9 mouse cellular contexts compared by ENCODE assay signal in the genomic region with DNA sequence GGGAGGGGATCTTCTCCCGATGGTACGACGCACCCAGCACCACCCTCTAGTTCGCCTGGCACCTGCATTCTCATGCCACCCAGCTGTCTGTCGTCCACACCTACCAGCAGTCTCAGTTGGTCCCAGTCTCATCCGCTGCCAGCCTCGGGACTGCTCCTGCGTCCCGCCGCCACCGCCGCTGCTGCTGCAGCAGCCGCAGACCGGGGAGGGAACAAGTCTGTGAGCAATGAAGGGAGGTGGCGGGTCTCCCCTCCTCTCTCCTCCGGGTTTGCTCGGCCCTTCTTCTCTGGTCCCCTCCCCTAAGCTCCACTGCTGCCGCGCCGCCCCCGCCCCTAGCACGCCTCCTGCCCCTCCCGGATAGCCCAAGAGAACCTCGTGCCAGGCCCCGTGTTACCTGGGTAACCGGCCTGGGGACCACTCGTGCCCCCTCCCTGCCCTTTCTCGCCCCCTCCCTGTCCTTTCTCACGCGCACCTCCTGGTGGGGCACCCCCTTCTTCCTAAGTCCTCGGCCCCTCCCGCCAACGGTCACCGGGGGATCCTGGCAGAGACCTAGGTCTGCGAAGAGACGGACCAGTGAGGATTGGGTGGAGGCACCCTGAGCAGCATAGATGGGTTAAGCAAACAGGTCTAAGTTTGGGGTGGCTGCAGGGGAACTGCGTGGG. TPM values are rescaled to one million over a fixed set of nuclear protein-coding genes. Genes with fewer than 3 reads are reported as not detected.
A peak's percentile ranks its signal among the peaks of the same experiment; 100 is the strongest.
DNase-seq lines count a peak whose midpoint lies in the region; ATAC-seq and TF ChIP-seq lines count a peak whose summit lies in the region.
"Had no signal": no experiment of that assay in that cellular context is flagged by ENCODE, and none has a peak within 500 bp of the region (broad histone marks: within the 10 kb centered on the region; RNA-seq: fewer than 3 reads in every experiment).

Gm42742 (minus strand) TSS at position 197 of the 662 bp plus-strand sequence.
Prrt2 (minus strand) TSS at position 311 of the 662 bp plus-strand sequence.

- TF ChIP-seq CTCF in gastrocnemius, adult 2 months (IDR thresholded peaks at IDR 0.05): no peak

- ATAC-seq in forebrain, embryonic 15.5 days (replicated peaks): peak; percentile 9
- no peak for ATAC-seq in hindbrain, embryonic 13.5 days (ENCODE audit: low FRiP score)
- ATAC-seq in megakaryocyte progenitor cell, adult 5-6 weeks (replicated peaks; ENCODE audit: poor library complexity): peak; percentile 5
- ATAC-seq in stomach, embryonic 14.5 days (ENCODE audit: insufficient number of reproducible peaks, insufficient read depth, low FRiP score, low read depth): peak; percentile 15; the same call in 1 of the 2 replicates

- intact Hi-C loops in gastrocnemius, adult 2 months (cut with DNase I): loop anchor here (10.0 kb wide), 1 partner anchor 266 kb away; the partner anchor contains the start of gene Mapk3
- intact Hi-C loops in left cerebral cortex, postnatal 10 days (cut with DNase I): loop anchor here (5.0 kb wide), 1 partner anchor 81 kb away; no protein-coding TSS in a partner anchor

- peaks cover 25% of the 10 kb centered on the region for H3K36me3 ChIP-seq in forebrain, embryonic 15.5 days
- peaks cover 28% of the 10 kb centered on the region for H3K36me3 ChIP-seq in hindbrain, embryonic 13.5 days
- H3K36me3 ChIP-seq in stomach, embryonic 14.5 days (ENCODE audit: control insufficient read depth, insufficient read depth, low read length): peaks cover 30% of the 10 kb centered on the region

- peak within 1 kb of the TSS; percentile 87 for H3K4me2 ChIP-seq in forebrain, embryonic 15.5 days (replicated peaks)
- peak within 1 kb of the TSS; percentile 98 for H3K4me2 ChIP-seq in hindbrain, embryonic 13.5 days
- peak within 1 kb of the TSS; percentile 87 for H3K4me2 ChIP-seq in stomach, embryonic 14.5 days (replicated peaks; ENCODE audit: low read depth, low read length)

- H3K27me3 ChIP-seq in forebrain, embryonic 15.5 days: no peaks in the 10 kb centered on the region
- no peaks in the 10 kb centered on the region for H3K27me3 ChIP-seq in hindbrain, embryonic 13.5 days
- H3K27me3 ChIP-seq in stomach, embryonic 14.5 days (ENCODE audit: control insufficient read depth, insufficient read depth, low read length): no peaks in the 10 kb centered on the region

- 2% methylated on average over 34 of the region's 37 CpGs for WGBS in forebrain, embryonic 15.5 days
- under 1% methylated on average over 37 of the region's 37 CpGs for WGBS in hindbrain, embryonic 13.5 days
- whole genome bisulfite sequencing in stomach, embryonic 14.5 days: under 1% methylated on average over 37 of the region's 37 CpGs

- peak within 1 kb of the TSS; percentile 67 for H3K27ac ChIP-seq in gastrocnemius, adult 2 months
- peak within 1 kb of the TSS; percentile 90 for H3K27ac ChIP-seq in forebrain, embryonic 15.5 days (replicated peaks)
- H3K27ac ChIP-seq in hindbrain, embryonic 13.5 days: peak within 1 kb of the TSS; percentile 100
- H3K27ac ChIP-seq in stomach, embryonic 14.5 days (ENCODE audit: low read length): peak within 1 kb of the TSS; percentile 86

- H3K4me1 ChIP-seq in forebrain, embryonic 15.5 days: peaks cover 81% of the 10 kb centered on the region
- peaks cover 82% of the 10 kb centered on the region for H3K4me1 ChIP-seq in hindbrain, embryonic 13.5 days (replicated peaks)
- peaks cover 62% of the 10 kb centered on the region for H3K4me1 ChIP-seq in stomach, embryonic 14.5 days (ENCODE audit: control insufficient read depth, insufficient read depth, low read length)

- H3K4me3 ChIP-seq in gastrocnemius, adult 2 months: peak within 1 kb of the TSS; percentile 71
- H3K4me3 ChIP-seq in forebrain, embryonic 15.5 days: peak within 1 kb of the TSS; percentile 59
- peak within 1 kb of the TSS; percentile 54 for H3K4me3 ChIP-seq in hindbrain, embryonic 13.5 days
- peak within 1 kb of the TSS; percentile 51 for H3K4me3 ChIP-seq in stomach, embryonic 14.5 days (ENCODE audit: low read depth, low read length)

- H3K9ac ChIP-seq in forebrain, embryonic 15.5 days (replicated peaks): peak within 1 kb of the TSS; percentile 86
- H3K9ac ChIP-seq in hindbrain, embryonic 13.5 days: peak within 1 kb of the TSS; percentile 84
- H3K9ac ChIP-seq in stomach, embryonic 14.5 days (replicated peaks; ENCODE audit: low read depth, low read length): peak within 1 kb of the TSS; percentile 45

- DNase-seq in gastrocnemius, adult 2 months: peak; percentile 67
- no peak for DNase-seq in gastrocnemius, adult 18-20 months (ENCODE audit: low spot score)
- peak; percentile 85 for DNase-seq in cerebellum, adult 11-12 months
- peak in 1 of 2 experiments; percentile 86 for DNase-seq in left cerebral cortex, postnatal 10 days (ENCODE audit: extremely low spot score in 1 of 2, low spot score in 2 of 2)

- H3K9me3 ChIP-seq in forebrain, embryonic 15.5 days: no peaks in the 10 kb centered on the region
- H3K9me3 ChIP-seq in hindbrain, embryonic 13.5 days: no peaks in the 10 kb centered on the region
- H3K9me3 ChIP-seq in stomach, embryonic 14.5 days (ENCODE audit: control insufficient read depth, low read depth, low read length): no peaks in the 10 kb centered on the region

RNA-seq across cellular contexts. Expression of gene Gm42742, which starts in this region (rescaled TPM):
- total RNA-seq in gastrocnemius, adult 2 months (2021): 10 to 100 TPM; 19.4 to 21.7 TPM
- total RNA-seq in gastrocnemius, adult 18-20 months (2021): 10 to 100 TPM; 12.9 to 16.9 TPM
- polyA plus RNA-seq in forebrain, embryonic 15.5 days (2015; fragmentation: Nextera tagmentation; extraction: Ambion mirVana): 67.9 and 75.6 TPM in 2 replicates
- polyA plus RNA-seq in hindbrain, embryonic 13.5 days (2015; fragmentation: Nextera tagmentation; extraction: Ambion mirVana): 66.8 and 73.4 TPM in 2 replicates
- total RNA-seq in left cerebral cortex, postnatal 10 days (2021): 10 to 100 TPM; 38.9 to 40.8 TPM
- 0.69 TPM in 1 of 2 replicates, not detected in the other for total RNA-seq in megakaryocyte progenitor cell, adult 5-6 weeks (2015)
- 0.21 and 3.7 TPM in 2 replicates for total RNA-seq in megakaryocyte progenitor cell, adult 5-6 weeks (2017)
- polyA plus RNA-seq in stomach, embryonic 14.5 days (2014; fragmentation: Nextera tagmentation; extraction: Ambion mirVana): 32.8 and 68.9 TPM in 2 replicates

RNA-seq across cellular contexts. Expression of gene Prrt2, which starts in this region (rescaled TPM):
- total RNA-seq in gastrocnemius, adult 2 months (2021): under 1 TPM; 0.14 to 0.61 TPM
- under 1 TPM in 1 of 2 experiments, not detected in 1; 0.84 TPM for total RNA-seq in gastrocnemius, adult 18-20 months (2021)
- 18.0 and 19.8 TPM in 2 replicates for polyA plus RNA-seq in forebrain, embryonic 15.5 days (2015; fragmentation: Nextera tagmentation; extraction: Ambion mirVana)
- 18.3 and 19.2 TPM in 2 replicates for polyA plus RNA-seq in hindbrain, embryonic 13.5 days (2015; fragmentation: Nextera tagmentation; extraction: Ambion mirVana)
- total RNA-seq in left cerebral cortex, postnatal 10 days (2021): 100 to 1,000 TPM; 182 to 196 TPM
- total RNA-seq in megakaryocyte progenitor cell, adult 5-6 weeks (2015): 0.74 and 1.1 TPM in 2 replicates
- total RNA-seq in megakaryocyte progenitor cell, adult 5-6 weeks (2017): 0.44 TPM in 1 of 2 replicates, not detected in the other
- polyA plus RNA-seq in stomach, embryonic 14.5 days (2014; fragmentation: Nextera tagmentation; extraction: Ambion mirVana): 15.5 and 16.0 TPM in 2 replicates
- polyA plus RNA-seq: macrophage had no signal

Comparison
In these comparisons a context has a peak if more than half of its experiments do, and no peak if none do; other contexts are left out.
1. RNA of gene Prrt2 (total RNA-seq): 182 to 196 TPM in left cerebral cortex, postnatal 10 days; 0.84 TPM in gastrocnemius, adult 18-20 months, 0.44 to 1.1 TPM in megakaryocyte progenitor cell, adult 5-6 weeks and 0.14 to 0.61 TPM in gastrocnemius, adult 2 months; every median in the first group is over 10 times any median in the second.
2. Peak in every context shown above with its lines, with median percentiles within 50 percentile points of each other: H3K27ac ChIP-seq, H3K4me3 ChIP-seq, H3K4me2 ChIP-seq and H3K9ac ChIP-seq.